Mouse (Mus musculus): ENCODE results near the gene Kirrel3.

Kirrel3 gene

DNA sequence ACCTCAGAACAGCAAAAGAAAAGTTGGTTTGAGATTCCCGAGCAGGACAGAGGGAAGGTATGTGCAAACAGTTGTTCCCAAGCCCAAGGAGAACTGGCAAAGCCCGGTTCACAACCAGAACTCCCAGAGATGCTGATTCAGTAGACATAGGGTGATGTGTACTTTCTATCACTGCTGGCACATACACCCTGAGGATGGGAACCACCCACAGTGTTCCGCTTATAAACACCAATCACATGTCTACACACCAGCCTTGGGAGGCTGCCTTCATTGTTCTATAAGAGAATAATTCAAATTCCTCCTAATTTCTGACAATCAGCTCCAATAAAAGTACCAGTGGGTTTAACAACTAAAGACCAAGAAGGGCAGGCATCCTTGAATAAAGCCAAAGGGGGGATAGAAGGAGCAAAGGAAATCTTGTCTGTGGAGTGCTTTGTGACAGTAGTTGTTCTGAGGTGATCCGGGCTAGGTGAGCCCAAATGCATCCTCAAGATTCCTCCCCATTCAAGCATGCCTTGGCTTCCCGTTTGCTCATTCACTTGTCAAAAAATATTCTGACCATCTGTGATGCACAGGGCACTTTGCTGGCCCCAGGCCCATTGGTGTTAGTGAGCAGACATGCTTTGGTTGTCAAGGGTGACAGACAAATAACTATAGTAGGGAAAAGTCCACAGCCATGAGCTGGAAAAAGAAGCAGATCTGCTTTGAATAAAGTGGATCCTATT lies 266.5 kb downstream of the Kirrel3 start:
- in situ Hi-C loops (cut with MboI), result no loop called here

DNA sequence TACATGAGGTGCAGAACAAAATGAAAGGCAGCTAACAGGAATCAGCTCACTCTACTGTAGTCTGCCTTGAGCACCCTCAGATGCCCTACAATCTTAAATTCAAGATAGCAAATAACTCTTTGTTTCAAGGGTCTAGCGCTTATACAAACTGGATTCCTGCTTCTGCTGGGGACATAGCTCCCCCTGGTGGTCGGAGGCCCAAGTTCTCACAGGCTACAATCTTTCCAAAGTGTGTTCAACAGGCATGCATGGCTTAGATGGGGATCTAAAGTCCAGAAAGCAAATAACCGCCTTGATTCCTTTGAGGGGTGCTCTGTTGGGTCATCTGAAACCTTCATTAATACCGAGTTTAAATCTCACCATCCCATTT lies 267.1 kb downstream of the Kirrel3 start:
- in situ Hi-C loops (cut with MboI), result no loop called here

DNA sequence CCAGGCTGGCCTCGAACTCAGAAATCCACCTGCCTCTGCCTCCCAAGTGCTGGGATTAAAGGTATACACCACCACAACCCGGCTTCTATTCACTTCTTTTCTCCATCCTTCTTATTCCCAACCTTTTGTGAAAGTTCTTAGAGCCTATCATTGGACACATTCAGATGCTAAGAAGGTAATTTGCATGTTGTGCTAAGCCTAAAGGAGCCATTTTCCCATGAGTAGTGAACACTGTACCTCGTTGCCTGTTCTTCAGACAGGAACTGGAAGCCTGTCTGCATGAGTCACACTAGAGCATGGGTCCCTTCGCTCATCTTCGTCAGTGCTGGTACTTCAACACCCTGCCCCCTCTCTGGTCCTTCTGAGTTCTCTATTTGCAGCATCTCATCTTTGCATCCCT lies 268.2 kb downstream of the Kirrel3 start:
- in situ Hi-C loops (cut with MboI), result no loop called here

DNA sequence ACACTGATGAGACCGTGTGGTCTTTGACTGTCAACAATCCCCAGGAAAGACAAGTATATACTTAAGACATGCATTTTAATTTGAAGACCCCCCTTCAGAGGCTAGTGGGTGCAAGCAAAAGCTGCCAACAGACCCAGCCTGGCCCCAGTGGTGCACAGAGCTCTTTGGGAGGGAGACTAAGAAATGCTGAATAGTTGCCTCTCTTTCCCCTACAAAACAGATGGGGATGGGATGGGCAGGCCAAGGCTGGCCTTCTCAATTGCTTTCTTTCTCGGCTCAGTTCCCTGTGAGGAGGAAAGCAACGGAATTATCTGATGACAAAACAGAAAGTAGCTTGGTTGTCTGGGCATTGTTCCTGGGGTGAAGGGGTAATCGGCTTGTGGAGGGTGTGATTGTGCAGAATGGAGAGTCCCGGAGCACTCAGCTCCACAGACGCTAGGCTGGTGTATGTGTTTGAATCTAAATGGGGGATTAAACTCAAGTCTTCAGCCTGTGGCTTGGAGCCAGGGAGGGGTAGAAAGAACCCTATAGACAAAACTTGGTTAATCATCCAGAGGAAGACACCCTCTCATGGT lies 268.9 kb downstream of the Kirrel3 start:
- in situ Hi-C loops (cut with MboI), result no loop called here

DNA sequence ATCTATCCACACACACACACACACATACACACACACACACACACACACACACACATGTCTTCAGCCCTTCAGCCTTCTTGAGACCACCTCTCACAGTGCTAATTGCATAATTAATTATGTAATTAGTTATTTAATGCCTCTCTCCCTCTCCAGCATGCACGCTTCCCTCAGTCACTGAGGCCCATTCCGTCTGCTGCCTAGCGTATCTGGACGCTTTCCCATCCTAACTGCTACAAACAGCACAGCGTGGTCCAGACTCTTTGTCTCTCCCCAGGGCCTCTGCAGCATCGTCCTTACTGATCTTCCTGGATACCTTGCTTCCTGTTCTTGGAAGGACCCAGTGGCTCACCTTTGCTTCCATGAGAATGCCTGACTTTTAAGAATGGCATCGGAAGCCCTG lies 270.4 kb downstream of the Kirrel3 start:
- in situ Hi-C loops (cut with MboI), result no loop called here

DNA sequence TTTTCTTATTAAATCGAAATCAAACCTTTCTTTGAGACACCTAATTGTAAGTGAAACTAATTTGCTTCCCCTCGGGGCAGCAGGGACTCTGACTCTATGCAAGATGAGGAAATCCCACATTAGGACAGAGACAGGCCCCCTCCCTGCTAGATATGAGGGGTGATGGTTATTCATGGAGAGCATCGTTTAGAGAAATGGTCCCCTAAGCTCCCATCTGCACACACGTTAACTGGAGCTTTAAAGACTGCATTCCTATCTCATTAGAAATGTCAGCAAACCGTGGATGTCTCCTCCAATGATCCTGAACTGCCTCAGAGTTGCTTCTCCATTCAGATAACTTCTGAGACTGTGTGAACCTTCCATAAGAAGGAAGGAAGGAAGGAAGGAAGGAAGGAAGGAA lies 273.2 kb downstream of the Kirrel3 start:
- in situ Hi-C loops (cut with MboI), result no loop called here

DNA sequence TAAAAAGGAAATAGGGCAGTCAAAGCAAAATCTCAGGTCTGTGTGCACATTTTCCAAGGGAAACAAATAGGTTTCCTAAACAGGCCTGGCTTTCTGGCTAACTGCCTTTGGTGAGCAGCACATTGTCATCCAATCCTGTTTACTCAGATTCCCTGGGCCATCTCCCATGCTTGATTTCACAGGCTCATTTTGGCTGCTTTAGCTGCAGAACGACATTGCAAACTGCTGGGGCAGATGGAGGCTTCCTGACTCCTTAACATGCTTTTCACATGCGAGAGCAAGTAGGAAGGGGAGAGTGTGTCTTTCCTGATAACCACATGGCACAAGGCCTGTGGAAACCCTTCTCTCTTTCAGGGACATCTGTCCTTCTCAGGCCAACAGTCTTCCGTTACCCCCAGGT lies 274.8 kb downstream of the Kirrel3 start:
- in situ Hi-C loops (cut with MboI), result no loop called here

DNA sequence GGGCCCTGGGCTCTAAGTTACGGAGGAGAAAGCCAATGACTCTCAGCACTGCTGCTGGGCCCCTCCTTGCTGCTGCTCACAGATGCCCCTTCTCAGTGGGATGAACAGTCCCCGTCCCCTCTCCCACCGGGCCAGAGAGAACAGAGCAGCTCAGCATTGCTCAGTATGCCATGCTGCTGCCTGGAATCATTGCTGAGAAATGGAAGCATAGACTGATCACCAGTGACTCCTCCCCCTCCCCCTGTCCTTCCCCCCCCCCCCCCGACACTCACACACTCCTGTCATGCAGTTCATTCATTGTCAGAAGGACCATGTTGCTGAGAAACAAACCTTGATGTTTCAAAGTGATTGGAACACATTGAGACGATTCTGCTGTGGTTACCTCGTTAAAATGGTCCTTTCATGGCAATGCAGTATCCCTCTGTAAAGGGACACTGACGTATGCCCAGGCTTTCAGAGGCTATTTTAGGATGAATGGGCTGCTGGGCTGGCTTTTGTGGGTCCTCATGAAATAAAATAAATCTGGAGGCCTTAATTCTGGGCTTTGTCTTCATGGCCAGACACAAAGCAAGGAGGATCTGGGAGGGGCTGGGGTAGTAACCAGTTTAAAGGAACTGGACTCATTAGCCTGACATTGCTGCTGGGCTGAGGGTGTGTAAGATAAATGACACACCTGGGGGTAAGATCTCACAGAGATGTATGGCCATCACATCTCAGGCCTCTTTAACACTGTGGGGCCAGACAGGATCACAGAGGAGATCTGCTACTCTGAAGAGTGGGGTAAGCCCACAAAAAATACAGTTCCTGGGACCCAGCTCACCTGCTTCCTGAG lies 281.3 kb downstream of the Kirrel3 start:
- in situ Hi-C loops (cut with MboI), result no loop called here

DNA sequence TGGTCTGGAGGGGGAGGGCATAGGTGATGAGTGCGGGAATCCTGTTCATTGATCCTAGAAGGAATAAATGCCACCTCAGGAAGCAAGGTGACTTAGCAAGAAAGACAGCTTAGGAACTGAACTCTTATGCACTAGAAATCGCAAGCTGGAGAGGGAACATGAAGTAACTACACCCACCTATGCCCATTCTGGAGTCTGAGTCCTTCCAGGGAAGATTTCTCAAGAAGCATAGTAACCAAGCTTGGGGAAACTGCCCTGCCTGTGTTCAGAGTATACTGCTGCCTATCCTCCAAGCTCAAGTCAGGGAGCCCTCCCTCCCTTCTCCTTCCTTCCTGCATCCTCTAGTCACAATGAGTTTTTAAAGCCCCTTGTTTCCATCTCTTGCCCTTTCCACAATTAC lies 283.3 kb downstream of the Kirrel3 start:
- in situ Hi-C loops (cut with MboI), result no loop called here

DNA sequence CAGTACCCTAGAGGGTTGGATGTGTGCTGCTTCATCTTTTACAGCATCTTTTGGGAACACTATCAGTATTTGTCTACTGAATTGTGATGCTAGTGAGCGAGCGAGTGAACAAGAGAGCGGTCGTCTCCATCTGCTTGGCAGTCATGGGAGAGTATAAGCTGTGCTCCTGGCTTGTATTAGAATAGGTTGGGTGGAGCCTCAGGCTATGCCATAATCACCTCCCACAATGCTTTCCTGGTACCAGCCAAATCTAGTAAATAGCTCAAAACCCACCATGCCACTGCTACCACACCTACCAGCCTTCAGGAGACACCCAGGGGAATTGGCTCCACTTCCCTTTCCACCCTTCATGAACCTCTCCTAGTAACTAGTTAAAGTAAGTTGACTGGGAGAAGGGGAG lies 285.3 kb downstream of the Kirrel3 start:
- in situ Hi-C loops (cut with MboI), result no loop called here

DNA sequence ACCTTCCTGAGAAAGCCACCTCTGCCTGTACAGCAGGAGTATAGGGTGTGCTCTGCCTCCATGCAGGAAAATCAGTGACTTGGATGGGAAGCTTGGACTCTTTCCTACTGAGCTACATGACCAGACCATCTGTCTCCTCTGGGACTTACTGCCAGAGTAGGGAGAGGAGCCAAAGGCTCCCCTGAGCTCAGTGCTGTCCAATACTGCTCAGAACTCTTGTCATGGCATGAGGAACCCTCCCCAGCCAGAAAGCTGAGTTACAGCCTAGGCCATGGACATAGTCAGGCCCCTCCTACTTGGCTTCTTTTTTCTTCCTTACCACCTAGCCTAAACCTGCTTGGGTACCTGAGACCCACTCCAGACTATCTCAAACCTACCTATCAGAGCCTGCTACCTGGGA lies 285.7 kb downstream of the Kirrel3 start:
- in situ Hi-C loops (cut with MboI), result no loop called here

DNA sequence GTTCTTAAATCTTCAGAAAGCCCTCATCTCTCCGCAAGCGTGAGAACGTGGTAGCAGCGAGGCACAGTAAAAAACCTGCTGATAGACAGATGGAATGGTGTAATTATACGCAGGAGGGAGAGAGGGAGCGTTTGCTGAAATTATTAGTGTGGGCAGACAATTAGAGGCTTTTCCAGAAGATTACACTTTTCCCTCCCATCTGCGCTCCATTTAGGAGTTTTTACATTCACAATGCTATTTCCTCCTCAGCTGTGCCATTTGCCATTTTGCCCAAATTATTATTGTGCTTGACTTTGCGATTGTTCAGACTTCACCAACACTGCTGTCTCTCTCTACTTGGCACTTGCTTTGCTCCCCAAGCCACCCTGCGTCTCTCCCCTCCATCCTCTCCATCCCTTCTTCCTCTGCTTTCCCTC lies 286.3 kb downstream of the Kirrel3 start:
- in situ Hi-C loops (cut with MboI), result no loop called here

DNA sequence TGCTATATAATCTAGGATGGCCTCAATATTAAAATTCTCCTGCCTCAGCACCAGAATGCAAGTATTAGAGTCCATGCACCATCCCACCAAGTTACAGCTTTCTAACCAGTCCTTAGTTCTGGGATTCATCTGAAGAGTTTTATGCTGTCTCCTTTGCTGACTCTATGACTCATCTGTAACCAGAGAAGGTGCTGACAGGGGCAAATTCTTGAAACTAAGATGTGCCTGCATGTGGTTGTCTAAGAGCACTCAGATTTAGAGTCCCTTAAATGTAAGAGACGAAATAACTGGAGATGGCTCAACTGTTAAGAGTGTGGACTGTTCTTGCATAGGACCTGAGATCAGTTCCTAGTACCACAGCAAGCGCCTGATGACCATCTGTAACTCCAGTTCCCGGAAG lies 295.7 kb downstream of the Kirrel3 start:
- in situ Hi-C loops (cut with MboI), result no loop called here

DNA sequence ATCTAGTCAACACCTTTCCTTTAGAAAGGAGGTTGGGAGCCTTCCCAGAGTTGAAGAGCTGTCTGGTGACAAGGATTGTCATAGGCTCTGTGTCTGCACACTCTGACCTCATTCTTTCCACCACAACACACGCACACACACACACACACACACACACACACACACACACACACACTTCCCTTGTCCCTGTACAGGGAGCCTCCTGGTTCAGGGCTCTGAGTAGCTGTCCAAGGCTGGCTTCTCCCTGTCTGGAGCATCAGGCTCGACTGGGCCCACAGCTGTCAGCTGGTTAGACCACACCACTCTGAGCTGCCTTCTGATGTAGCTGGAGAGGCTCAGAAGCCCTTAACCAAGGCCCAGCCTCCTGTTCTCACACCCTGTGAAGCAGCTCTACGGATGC lies 302.2 kb downstream of the Kirrel3 start:
- in situ Hi-C loops (cut with MboI), result no loop called here

DNA sequence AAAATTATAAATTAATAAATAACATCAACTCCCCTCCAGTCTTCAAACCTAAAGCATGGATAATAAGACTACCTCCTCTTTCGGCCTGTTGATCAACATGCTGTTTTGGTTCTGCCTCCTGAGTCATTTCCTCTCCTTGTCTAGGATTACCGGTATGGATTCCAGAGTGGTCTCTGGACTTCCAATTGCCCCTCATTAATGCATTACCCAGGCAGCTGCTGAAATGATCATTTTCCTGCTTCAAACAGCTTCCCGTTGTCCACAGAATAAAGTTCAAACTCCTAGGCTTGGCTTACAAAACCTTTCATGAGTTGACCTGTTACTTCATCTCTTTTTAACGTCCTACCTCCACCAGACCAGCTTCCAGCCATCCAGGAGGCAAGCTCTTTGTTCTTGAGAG lies 309.5 kb downstream of the Kirrel3 start:
- in situ Hi-C loops (cut with MboI), result no loop called here

DNA sequence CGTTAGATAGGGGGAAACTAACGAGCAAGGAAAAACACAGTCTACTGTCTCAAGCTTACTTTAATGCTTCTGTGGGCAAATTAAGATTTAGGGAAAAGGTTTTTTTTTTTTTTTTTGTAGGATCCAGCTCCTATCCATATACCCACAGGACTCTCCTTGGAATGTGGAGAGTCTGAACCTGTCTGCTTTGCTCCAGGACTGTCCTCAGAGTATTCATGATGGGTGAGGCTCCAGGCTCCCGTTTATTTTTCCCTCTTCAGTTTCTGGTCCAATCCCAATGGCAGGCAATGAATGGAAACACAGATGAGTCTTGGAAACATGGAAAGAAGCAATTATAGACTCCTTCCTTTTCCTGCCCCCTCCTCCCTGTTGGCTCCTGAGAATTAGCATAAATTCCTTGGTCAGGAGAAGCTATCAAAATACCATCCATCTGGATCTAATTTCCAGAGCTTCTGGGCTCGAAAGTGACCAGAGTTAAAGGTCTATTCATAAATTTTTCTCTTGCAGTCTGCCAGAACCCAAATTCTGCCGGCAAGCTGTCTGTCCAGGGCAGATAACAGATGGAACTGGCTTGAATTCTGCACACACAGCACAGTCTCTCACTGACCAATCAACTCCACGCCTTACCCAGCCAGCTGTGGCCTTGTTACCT lies 312.1 kb downstream of the Kirrel3 start:
- in situ Hi-C loops (cut with MboI), result no loop called here

DNA sequence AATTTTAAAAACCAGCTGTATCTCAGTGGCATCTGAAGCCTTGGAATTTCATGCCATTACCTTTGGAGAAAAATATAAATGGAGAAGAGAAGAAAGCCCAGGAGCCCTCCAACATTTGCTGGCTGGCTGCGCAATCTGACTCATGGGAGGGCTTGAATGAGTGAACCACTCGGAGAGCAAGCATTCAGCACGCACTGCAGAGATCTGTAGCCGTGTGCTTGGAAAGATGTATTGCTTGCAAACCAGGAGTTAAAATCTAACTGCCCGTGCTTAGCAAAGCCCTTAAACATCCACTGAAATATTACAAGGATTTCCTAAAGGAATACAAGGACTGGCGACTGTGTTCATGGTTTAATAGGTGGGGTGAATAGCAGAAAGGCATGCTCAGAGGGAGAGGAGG lies 316.0 kb downstream of the Kirrel3 start:
- in situ Hi-C loops (cut with MboI), result no loop called here

DNA sequence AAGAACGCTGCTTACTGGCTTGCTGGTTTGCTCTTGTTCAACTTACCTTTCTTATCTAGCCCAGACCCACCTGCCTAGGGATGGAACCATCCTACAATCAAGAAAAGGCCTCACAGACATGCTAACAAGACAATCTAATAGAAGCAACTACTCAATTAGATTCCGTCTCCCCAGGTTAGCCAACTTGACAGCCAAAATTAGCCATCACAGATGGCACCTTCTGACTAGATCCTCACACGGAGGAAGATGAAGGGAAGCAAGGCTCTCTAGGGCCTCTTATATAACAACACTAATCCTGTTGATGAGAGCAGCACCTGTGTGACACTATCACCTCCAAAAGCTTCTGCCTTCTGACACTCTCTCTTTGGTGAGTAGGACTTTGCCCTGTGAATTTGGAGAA lies 321.2 kb downstream of the Kirrel3 start:
- in situ Hi-C loops (cut with MboI), result no loop called here

DNA sequence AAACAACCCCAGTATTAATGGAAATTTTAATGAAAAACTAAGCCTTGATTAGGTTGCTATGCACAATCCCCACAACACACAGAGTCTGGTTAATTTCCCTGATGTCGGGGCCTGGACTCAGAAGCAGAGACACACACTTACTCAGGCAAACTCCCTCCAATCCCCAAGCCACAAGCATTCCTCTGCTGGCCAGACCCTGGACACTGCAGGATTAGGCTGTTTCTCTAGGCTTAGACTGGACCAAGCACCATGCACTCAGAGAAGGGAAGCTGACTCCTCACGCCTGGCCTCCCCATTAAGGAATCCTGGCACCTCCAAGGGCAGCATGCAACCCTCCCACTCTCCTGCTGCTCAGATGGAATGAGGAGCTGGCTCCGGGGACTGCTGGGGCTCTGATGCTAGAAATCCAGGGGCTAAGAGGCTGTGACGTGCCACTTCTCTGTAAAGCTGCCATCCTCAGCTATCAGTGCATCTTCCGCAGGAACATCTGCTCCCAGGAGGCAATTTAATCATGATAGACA lies 324.4 kb downstream of the Kirrel3 start:
- in situ Hi-C loops (cut with MboI), result no loop called here

DNA sequence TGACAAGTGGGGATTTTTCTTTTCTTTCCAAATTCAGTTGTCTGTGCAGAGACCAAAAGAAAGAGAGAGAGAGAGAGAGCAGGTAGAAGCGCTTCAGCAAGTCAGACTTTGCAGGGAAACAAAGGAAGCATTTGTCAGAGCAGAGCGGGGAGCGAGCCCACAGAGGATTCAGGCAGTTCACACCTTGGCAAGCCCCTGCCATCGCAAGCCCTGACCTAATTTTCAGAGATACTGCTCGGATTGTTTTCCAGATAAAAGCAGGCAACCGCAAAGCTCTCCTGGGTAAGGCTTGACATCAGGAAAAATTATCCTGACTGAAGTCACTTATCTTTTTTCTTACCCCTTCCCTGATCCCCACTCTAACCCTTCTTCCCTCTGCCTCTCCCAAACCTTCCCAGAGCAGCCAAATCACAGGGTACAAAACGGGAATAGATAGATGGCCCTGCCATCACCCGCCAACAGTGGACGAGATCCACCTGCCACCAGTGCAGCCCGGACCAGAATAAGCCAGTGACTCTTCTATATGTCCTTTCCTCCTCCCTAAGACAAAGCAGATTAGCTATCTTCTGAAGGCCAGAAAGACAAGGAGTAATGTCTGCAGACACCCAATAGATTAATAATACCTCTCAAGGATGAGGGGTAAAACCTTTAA lies 332.8 kb downstream of the Kirrel3 start:
- in situ Hi-C loops (cut with MboI), result no loop called here

DNA sequence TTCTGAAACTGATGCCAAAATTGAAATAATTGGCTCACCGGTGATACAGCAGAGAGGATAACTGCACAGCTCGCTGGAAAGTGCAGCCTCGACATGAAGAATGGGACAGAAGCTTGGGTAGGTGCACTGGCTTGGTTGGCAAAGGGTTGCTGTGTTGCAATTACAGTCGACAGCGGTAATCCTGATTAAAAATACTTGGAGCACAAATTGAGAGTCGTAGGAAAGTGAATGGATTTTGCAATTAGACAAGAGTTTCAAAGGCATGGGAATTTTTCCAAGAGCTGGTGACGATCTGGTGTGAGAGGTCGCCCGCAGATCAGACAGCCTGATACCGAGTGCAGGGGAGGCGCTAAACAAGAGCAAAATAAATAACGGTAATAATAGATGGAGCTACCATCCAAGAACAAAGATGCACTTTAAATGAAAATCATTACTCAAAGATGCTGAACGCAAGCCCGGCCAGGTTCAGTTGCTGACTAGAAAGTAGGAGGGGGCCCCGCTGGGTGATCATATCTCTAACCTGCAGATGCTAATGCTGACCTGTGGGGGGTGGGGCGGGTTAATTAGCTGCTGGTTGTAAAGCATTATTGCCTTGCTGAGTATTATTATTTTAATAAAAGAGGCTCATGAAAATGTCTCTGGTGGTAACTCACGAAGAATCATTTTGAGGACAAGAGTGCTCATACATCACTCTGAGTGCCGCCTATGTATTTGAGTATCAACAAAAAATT lies 338.8 kb downstream of the Kirrel3 start:
- in situ Hi-C loops (cut with MboI), result no loop called here
